Mouse (Mus musculus): ENCODE measurements at regions not wholly inside any gene's neighbourhood (a gene's known extent, or its start where the extent isn't known, plus 50 kb on each side); places are given as distances from the start of the nearest gene placed in this dataset.

GRCm38 (mm10) chr7:121214181-121214580, 132.7 kb downstream of the Otoa start:
- no peak for DNase-seq (ENCODE audit: low read depth, low spot score)

- DNase-seq (ENCODE audit: low read depth, low spot score) = no peak
Measured at GRCm38 (mm10) chr7:121215032-121215431, 133.6 kb downstream of the Otoa start.

- DNase-seq (ENCODE audit: low read depth, low spot score) = no peak
Measured at GRCm38 (mm10) chr7:121215735-121216134, 134.3 kb downstream of the Otoa start.

- DNase-seq (ENCODE audit: low read depth, low spot score) = no peak
Measured at GRCm38 (mm10) chr7:121218031-121218430, 136.6 kb downstream of the Otoa start.

- DNase-seq (ENCODE audit: low read depth, low spot score) = no peak
Measured at GRCm38 (mm10) chr7:121221158-121221557, 139.7 kb downstream of the Otoa start.

GRCm38 (mm10) chr7:121231881-121232280, 150.4 kb downstream of the Otoa start:
- no peak for DNase-seq (ENCODE audit: low read depth, low spot score)

GRCm38 (mm10) chr7:121234831-121235230, 153.4 kb downstream of the Otoa start:
- no peak for DNase-seq (ENCODE audit: low read depth, low spot score)

GRCm38 (mm10) chr7:121239731-121240130, 151.9 kb upstream of the Hs3st2 start:
- no peak for DNase-seq (ENCODE audit: low read depth, low spot score)

- no peak for DNase-seq (ENCODE audit: low read depth, low spot score)
Measured at GRCm38 (mm10) chr7:121247845-121248244, 143.8 kb upstream of the Hs3st2 start.

- DNase-seq (ENCODE audit: low read depth, low spot score) = no peak
Measured at GRCm38 (mm10) chr7:121257466-121257865, 134.2 kb upstream of the Hs3st2 start.

- DNase-seq (ENCODE audit: low read depth, low spot score) = peak; percentile 55
Measured at GRCm38 (mm10) chr7:121258826-121259496, 132.7 kb upstream of the Hs3st2 start.

- no peak for DNase-seq (ENCODE audit: low read depth, low spot score)
Measured at GRCm38 (mm10) chr7:121259497-121260009, 132.1 kb upstream of the Hs3st2 start.

GRCm38 (mm10) chr7:121269358-121269757, 122.3 kb upstream of the Hs3st2 start:
- no peak for DNase-seq (ENCODE audit: low read depth, low spot score)

- no peak for DNase-seq (ENCODE audit: low read depth, low spot score)
Measured at GRCm38 (mm10) chr7:121280597-121280996, 111.1 kb upstream of the Hs3st2 start.

- no peak for DNase-seq (ENCODE audit: low read depth, low spot score)
Measured at GRCm38 (mm10) chr7:121282154-121282553, 109.5 kb upstream of the Hs3st2 start.

- no peak for DNase-seq (ENCODE audit: low read depth, low spot score)
Measured at GRCm38 (mm10) chr7:121289737-121290136, 101.9 kb upstream of the Hs3st2 start.

- DNase-seq (ENCODE audit: low read depth, low spot score) = no peak
Measured at GRCm38 (mm10) chr7:121296151-121296695, 95.4 kb upstream of the Hs3st2 start.

- no peak for DNase-seq (ENCODE audit: low read depth, low spot score)
Measured at GRCm38 (mm10) chr7:121312961-121313587, 78.6 kb upstream of the Hs3st2 start.

- no peak for DNase-seq (ENCODE audit: low read depth, low spot score)
Measured at GRCm38 (mm10) chr7:121314521-121314920, 77.1 kb upstream of the Hs3st2 start.

GRCm38 (mm10) chr7:121329274-121329673, 62.4 kb upstream of the Hs3st2 start:
- DNase-seq (ENCODE audit: low read depth, low spot score) = no peak

- DNase-seq (ENCODE audit: low read depth, low spot score) = no peak
Measured at GRCm38 (mm10) chr7:121332532-121332931, 59.1 kb upstream of the Hs3st2 start.

GRCm38 (mm10) chr7:121335390-121336109, 56.1 kb upstream of the Hs3st2 start:
- no peak for DNase-seq (ENCODE audit: low read depth, low spot score)
